Mouse (Mus musculus): ENCODE data around the gene Slc50a1.

GRCm38 (mm10) chr3:89291874-89292273 is 21.5 kb upstream of the Slc50a1 start:
- TF ChIP-seq CTCF (IDR thresholded peaks at IDR 0.05; ENCODE audit: low read depth) (no peak), EP300 (IDR thresholded peaks at IDR 0.05; ENCODE audit: low read depth) (no peak)
